ENCODE assay signal across 13 mouse cellular contexts in genomic region chr6:115004636-115005035, GRCm38 (mm10). TPM values are rescaled to one million over a fixed set of nuclear protein-coding genes. Genes with fewer than 3 reads are reported as not detected.
DNase-seq lines count a peak whose midpoint lies in the region; ATAC-seq and TF ChIP-seq lines count a peak whose summit lies in the region.
"Had no signal": no experiment of that assay in that cellular context is flagged by ENCODE, and none has a peak within 500 bp of the region (broad histone marks: within the 10 kb centered on the region; RNA-seq: fewer than 3 reads in every experiment).

No protein-coding gene starts in this region.

- DNase-seq in cerebellum, postnatal 4 days (ENCODE audit: low spot score in 2 of 2), result no peak
- DNase-seq in layer of hippocampus, postnatal 14 days (ENCODE audit: low spot score in 2 of 2), result peak; percentile 75 to 81
- DNase-seq in right cerebral cortex, postnatal 14 days, result peak; percentile 57
- DNase-seq in thymus, adult 18-20 months, result no peak
- no peak for DNase-seq in gastrocnemius, postnatal 25 days
- DNase-seq in gastrocnemius, postnatal 4 days (ENCODE audit: low spot score in 2 of 2), result no peak
- DNase-seq: kidney, postnatal 36 days; thymus, postnatal 14 days had no signal

- H3K4me3 ChIP-seq in cortical plate, adult 2 months (ENCODE audit: insufficient read depth, low read length), result no peak overlapping the region
- H3K4me3 ChIP-seq: forebrain, embryonic 12.5 days; neural tube, embryonic 12.5 days had no signal

- peak; percentile 31; the same call in 1 of the 2 replicates for TF ChIP-seq CTCF in cortical plate, adult 2 months (IDR thresholded peaks at IDR 0.05; ENCODE audit: extremely low read depth, insufficient read depth, low read length)

- H3K4me1 ChIP-seq in cortical plate, adult 2 months (ENCODE audit: control insufficient read depth, insufficient read depth, low read length), result 0 out of 2 replicates have a peak, but pooled peaks cover 1% of the 10 kb centered on the region
- H3K4me1 ChIP-seq: neural tube, embryonic 12.5 days had no signal

- peak; percentile 67; the same call in 1 of the 2 replicates for ATAC-seq in cerebellum, adult (ENCODE audit: insufficient number of reproducible peaks, low FRiP score, low TSS enrichment)
- ATAC-seq: hindbrain, embryonic 16.5 days had no signal

- TF ChIP-seq POLR2A in cortical plate, adult 2 months (IDR thresholded peaks at IDR 0.05; ENCODE audit: extremely low read depth, insufficient read depth, low read length), result no peak

- 0 out of 2 replicates have a peak overlapping the region, but pooled peaks have one; percentile 9 for H3K27ac ChIP-seq in cortical plate, adult 2 months (ENCODE audit: insufficient read depth, low read length)
- H3K27ac ChIP-seq: forebrain, embryonic 12.5 days; neural tube, embryonic 12.5 days had no signal

RNA-seq across cellular contexts. Expression of gene Tamm41, which starts 33.0 kb away (rescaled TPM):
- 18.4 and 20.2 TPM in 2 replicates for polyA plus RNA-seq in cortical plate, adult 2 months (2012; rRNA removed)
- total RNA-seq in layer of hippocampus, postnatal 14 days (2021), result 10 to 100 TPM; 19.9 to 21.2 TPM
- total RNA-seq in gastrocnemius, postnatal 25 days (2021), result 1 to 10 TPM; 7.2 to 7.9 TPM
- 10 to 100 TPM; 20.2 to 22.2 TPM for total RNA-seq in gastrocnemius, postnatal 4 days (2021)

RNA-seq across cellular contexts. Expression of gene Vgll4, which starts 34.8 kb away (rescaled TPM):
- polyA plus RNA-seq in cortical plate, adult 2 months (2012; rRNA removed), result 42.8 and 44.8 TPM in 2 replicates
- 10 to 100 TPM; 33.3 to 36.2 TPM for total RNA-seq in layer of hippocampus, postnatal 14 days (2021)
- total RNA-seq in gastrocnemius, postnatal 25 days (2021), result 10 to 100 TPM; 13.3 to 13.9 TPM
- total RNA-seq in gastrocnemius, postnatal 4 days (2021), result 10 to 100 TPM; 42.2 to 48.2 TPM

Comparison
In these comparisons a context has a peak if more than half of its experiments do, and no peak if none do; other contexts are left out.
1. DNase-seq: peak in layer of hippocampus, postnatal 14 days (2 of 2) and right cerebral cortex, postnatal 14 days (single experiment); none in cerebellum, postnatal 4 days (0 of 2), thymus, adult 18-20 months (0 of 2), gastrocnemius, postnatal 25 days (single experiment) and gastrocnemius, postnatal 4 days (0 of 2).